ENCODE assay signal across 7 mouse cellular contexts in genomic region chr3:62412704-62413103, GRCm38 (mm10).
A peak's percentile ranks its signal among the peaks of the same experiment; 100 is the strongest.
DNase-seq lines count a peak whose midpoint lies in the region; ATAC-seq and TF ChIP-seq lines count a peak whose summit lies in the region.

No protein-coding gene starts in this region.

- TF ChIP-seq EP300 in lung, postnatal 0 days (IDR thresholded peaks at IDR 0.05), result no peak

- DNase-seq in Muller cell, postnatal 12 days (ENCODE audit: inconsistent ontology term), result peak; percentile 25
- DNase-seq in brain, embryonic 18.5 days (ENCODE audit: low read depth, low spot score), result peak; percentile 12
- peak; percentile 61 for DNase-seq in lung, postnatal 0 days (ENCODE audit: low spot score)
- peak; percentile 48 to 66 for DNase-seq in urinary bladder, adult 18-20 months (ENCODE audit: low spot score in 2 of 2)
- no peak for DNase-seq in spleen, postnatal 14 days (ENCODE audit: low spot score in 2 of 2)
- DNase-seq in kidney, adult 18-20 months, result no peak

- H3K9ac ChIP-seq in intestine, embryonic 16.5 days (ENCODE audit: low read depth, low read length), result no peak overlapping the region
- H3K9ac ChIP-seq in lung, postnatal 0 days (replicated peaks; ENCODE audit: low read depth), result no peak overlapping the region

- 32% methylated on average over 7 of the region's 7 CpGs for WGBS in intestine, embryonic 16.5 days
- 37% methylated on average over 7 of the region's 7 CpGs for WGBS in lung, postnatal 0 days

- 0 out of 2 replicates have a peak overlapping the region, but pooled peaks have one; percentile 41 for H3K27ac ChIP-seq in intestine, embryonic 16.5 days (ENCODE audit: low read length)
- H3K27ac ChIP-seq in lung, postnatal 0 days (ENCODE audit: low read length), result peak overlapping the region; percentile 5; the same call in 1 of the 2 replicates

- peak; percentile 81 for ATAC-seq in intestine, embryonic 16.5 days
- ATAC-seq in lung, postnatal 0 days, result peak; percentile 71

- H3K9me3 ChIP-seq in intestine, embryonic 16.5 days (ENCODE audit: control insufficient read depth, low read length), result no peaks in the 10 kb centered on the region
- no peaks in the 10 kb centered on the region for H3K9me3 ChIP-seq in lung, postnatal 0 days (ENCODE audit: low read length)

- TF ChIP-seq CTCF in lung, postnatal 0 days (IDR thresholded peaks at IDR 0.05), result no peak

- H3K4me3 ChIP-seq in intestine, embryonic 16.5 days (ENCODE audit: low read length), result no peak overlapping the region
- H3K4me3 ChIP-seq in lung, postnatal 0 days (ENCODE audit: low read depth, low read length), result no peak overlapping the region

- H3K36me3 ChIP-seq in intestine, embryonic 16.5 days (ENCODE audit: control insufficient read depth, insufficient read depth, low read length), result no peaks in the 10 kb centered on the region
- H3K36me3 ChIP-seq in lung, postnatal 0 days (ENCODE audit: insufficient read depth, low read length), result no peaks in the 10 kb centered on the region

- H3K27me3 ChIP-seq in intestine, embryonic 16.5 days (replicated peaks; ENCODE audit: control insufficient read depth, insufficient read depth, low read length), result no peaks in the 10 kb centered on the region
- H3K27me3 ChIP-seq in lung, postnatal 0 days (replicated peaks; ENCODE audit: insufficient read depth, low read length), result no peaks in the 10 kb centered on the region

- peaks cover 9% of the 10 kb centered on the region; the same call in 1 of the 2 replicates for H3K4me1 ChIP-seq in intestine, embryonic 16.5 days (ENCODE audit: control insufficient read depth, insufficient read depth, low read length)
- H3K4me1 ChIP-seq in lung, postnatal 0 days (ENCODE audit: insufficient read depth, low read depth, low read length), result peaks cover 6% of the 10 kb centered on the region; the same call in 1 of the 2 replicates

- H3K4me2 ChIP-seq in intestine, embryonic 16.5 days (ENCODE audit: low read depth, low read length), result no peak overlapping the region
- no peak overlapping the region for H3K4me2 ChIP-seq in lung, postnatal 0 days (replicated peaks; ENCODE audit: low read depth, low read length)

Comparison
In these comparisons a context has a peak if more than half of its experiments do, and no peak if none do; other contexts are left out.
1. DNase-seq: peak in Muller cell, postnatal 12 days (single experiment), brain, embryonic 18.5 days (single experiment), lung, postnatal 0 days (single experiment) and urinary bladder, adult 18-20 months (2 of 2); none in spleen, postnatal 14 days (0 of 2) and kidney, adult 18-20 months (single experiment).